Mouse (Mus musculus) adrenal gland, postnatal 36 days (tissue): ENCODE measurements around the gene Gm2007. TPM values are rescaled to one million over a fixed set of nuclear protein-coding genes. Genes with fewer than 3 reads are reported as not detected.
"Not testable (repeated sequence)": the region's sequence is repeated elsewhere in the genome, so short reads cannot be mapped to it uniquely, and the experiment has no call there.

Experiments used
- DNase-seq, 2 experiments: peaks; one replicate each; pipeline ENCODE4 v3.0.0; 2021; ENCODE audit warnings: mixed read lengths in 1 of 2
- long read RNA-seq, 2 experiments: library from polyadenylated mRNA; stranded (forward); transcript quantifications; one replicate each; pipeline ENCODE4 v2.0.0; 2021; ENCODE audit warnings: borderline sequencing depth in 2 of 2
- total RNA-seq, 2 experiments: library from RNA; stranded (reverse); gene quantifications; 2 replicates each; pipeline ENCODE4 v1.2.3; 2021

The Gm2007 gene
- not detected for total RNA-seq
- long read RNA-seq, experiment 1, partial matches to known transcripts, result 0 of 1 reads
- long read RNA-seq, experiment 1, other reads (novel, unspliced or antisense), result 1 of 1 reads
- long read RNA-seq, experiment 2, partial matches to known transcripts, result 0 of 2 reads
- long read RNA-seq, experiment 2, other reads (novel, unspliced or antisense), result 2 of 2 reads

DNA sequence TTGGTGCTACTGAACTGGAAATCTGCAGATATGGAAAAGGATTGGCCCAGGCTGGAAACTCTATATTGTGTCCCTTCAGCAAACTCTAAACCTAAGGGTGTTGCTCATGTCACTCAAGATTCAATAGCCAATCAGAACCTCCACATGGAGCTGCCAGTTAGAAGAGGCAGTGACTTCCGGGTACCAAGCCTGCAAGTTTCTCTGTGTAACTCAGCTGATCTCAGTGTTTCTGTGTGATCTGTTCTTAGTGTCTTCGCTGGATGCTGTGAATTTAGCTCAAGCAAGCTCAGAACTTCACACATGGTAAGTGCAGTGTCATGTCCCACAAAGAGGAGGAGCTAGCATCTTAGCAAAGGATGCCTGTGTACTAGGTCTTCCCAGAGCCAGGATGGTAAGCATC, at the start of gene Gm2007:
TSS of gene Gm2007 (plus strand) at position 301 of the 400 bp plus-strand sequence.
- not testable (repeated sequence) for DNase-seq

DNA sequence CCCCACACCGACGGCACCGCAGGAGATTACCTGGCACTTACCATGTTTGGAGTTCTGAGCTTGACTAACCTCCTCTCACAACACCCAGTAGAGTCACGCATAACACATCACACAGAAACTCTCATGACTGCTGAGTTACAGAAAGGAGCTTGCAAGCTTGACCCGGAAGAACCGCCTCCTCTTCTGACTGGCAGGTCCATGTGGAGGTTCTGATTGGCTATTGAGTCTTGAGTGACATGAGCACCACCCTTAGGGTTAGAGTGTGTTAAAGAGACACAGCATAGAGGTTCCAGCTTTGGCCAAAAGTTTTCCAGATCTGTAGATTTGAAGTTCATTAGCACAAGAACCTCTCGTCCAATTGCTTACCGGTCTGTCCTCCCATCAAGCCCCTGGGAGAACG, 37.8 kb upstream of the Gm2007 start, which contains the start of gene Zfp969:
TSS of gene Zfp969 (minus strand) at position 101 of the 400 bp plus-strand sequence.
- DNase-seq, result not testable (repeated sequence)

DNA sequence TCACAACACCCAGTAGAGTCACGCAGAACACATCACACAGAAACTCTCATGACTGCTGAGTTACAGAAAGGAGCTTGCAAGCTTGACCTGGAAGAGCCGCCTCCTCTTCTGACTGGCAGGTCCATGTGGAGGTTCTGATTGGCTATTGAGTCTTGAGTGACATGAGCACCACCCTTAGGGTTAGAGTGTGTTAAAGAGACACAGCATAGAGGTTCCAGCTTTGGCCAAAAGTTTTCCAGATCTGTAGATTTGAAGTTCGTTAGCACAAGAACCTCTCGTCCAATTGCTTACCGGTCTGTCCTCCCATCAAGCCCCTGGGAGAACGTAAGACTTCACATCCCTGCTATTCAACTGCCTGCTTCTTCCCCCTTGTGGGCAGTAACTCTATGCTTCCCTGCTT, 59.7 kb downstream of the Gm2007 start, which contains the start of gene Gm14288:
TSS of gene Gm14288 (minus strand) at position 101 of the 400 bp plus-strand sequence.
- DNase-seq, result not testable (repeated sequence)

Other genes starting within 250 kb of the Gm2007 start
- gene Gm11007, start 97.6 kb upstream of the Gm2007 start, total RNA-seq, result not detected
- 1 to 10 TPM; 4.5 to 4.7 TPM for gene Zfp969, start 37.9 kb upstream of the Gm2007 start, total RNA-seq
- not detected for gene Gm14288, start 59.6 kb downstream of the Gm2007 start, total RNA-seq
- 10 to 100 TPM; 27.9 to 36.9 TPM for gene Gm6710, start 127.7 kb downstream of the Gm2007 start, total RNA-seq
- 1 to 10 TPM; 8.8 to 9.6 TPM for gene Zfp966, start 189.6 kb downstream of the Gm2007 start, total RNA-seq
- gene Gm2026, start 223.8 kb downstream of the Gm2007 start, total RNA-seq, result 10 to 100 TPM; 19.4 to 29.6 TPM